Mouse (Mus musculus) liver, adult 2 months (tissue): ENCODE results near the gene Dram2.

Experiments used
- CTCF ChIP-seq: fragments of 200-500 bp; IDR thresholded peaks from 2 replicates; pipeline ENCODE4 v1.5.1; 2011; ENCODE audit warnings: low read depth, low read length, control low read depth
- POLR2A ChIP-seq: fragments of 200-500 bp; IDR thresholded peaks from 2 replicates; pipeline ENCODE4 v1.6.1; 2011; ENCODE audit warnings: low read length, control low read depth; ENCODE audit not compliant: insufficient read depth; ENCODE audit errors: extremely low read depth

DNA sequence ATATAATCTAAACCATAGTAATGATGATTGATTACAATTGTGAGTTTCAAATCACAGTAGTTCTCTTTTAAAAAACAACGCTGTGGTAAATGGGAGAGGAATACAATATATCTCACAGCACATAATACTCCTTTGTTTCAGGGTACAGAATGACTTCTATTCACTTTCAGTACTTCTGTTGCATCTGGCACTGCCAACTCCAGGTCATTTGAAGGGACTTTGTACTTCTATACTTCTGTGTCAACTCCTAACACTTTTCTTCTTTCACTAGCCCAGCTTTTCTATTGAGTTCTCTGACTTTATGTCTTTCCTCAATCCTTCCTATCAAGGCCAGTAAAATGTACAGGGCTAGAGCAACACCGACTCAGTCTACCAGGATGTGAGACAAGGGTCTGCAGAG, 21.2 kb upstream of the Dram2 start:
- no peak for TF ChIP-seq POLR2A
- no peak for TF ChIP-seq CTCF
